Mouse (Mus musculus): ENCODE results near the gene Erp44. TPM values are rescaled to one million over a fixed set of nuclear protein-coding genes. Genes with fewer than 3 reads are reported as not detected.

Gene Erp44
- polyA plus RNA-seq (2015; fragmentation: Nextera tagmentation; extraction: Ambion mirVana), result 88.4 and 95.8 TPM in 2 replicates

GRCm38 (mm10) chr4:48279498-48280134 lies at the start of gene Erp44, which contains the start of gene Invs:
TSS of gene Erp44 (minus strand) at chr4:48279558.
TSS of gene Invs (plus strand) at chr4:48279760.
- 0% methylated on average over 41 of the region's 41 CpGs for WGBS
- H3K36me3 ChIP-seq (ENCODE audit: control insufficient read depth, insufficient read depth, low read length), result no peaks in the 10 kb centered on the region
- peak within 1 kb of the TSS; percentile 83 for H3K4me3 ChIP-seq (ENCODE audit: low read length)
- H3K27me3 ChIP-seq (ENCODE audit: control insufficient read depth, insufficient read depth, low read depth, low read length), result no peaks in the 10 kb centered on the region
- H3K9ac ChIP-seq (ENCODE audit: low read length), result peak within 1 kb of the TSS; percentile 87
- peak within 1 kb of the TSS; percentile 82 for H3K4me2 ChIP-seq (ENCODE audit: low read depth, low read length)
- peak; percentile 100 for ATAC-seq (ENCODE audit: low read depth)
- H3K27ac ChIP-seq (ENCODE audit: low read length), result peak within 1 kb of the TSS; percentile 72
- no peaks in the 10 kb centered on the region for H3K9me3 ChIP-seq (ENCODE audit: control insufficient read depth, low read length)
- H3K4me1 ChIP-seq (replicated peaks; ENCODE audit: control insufficient read depth, insufficient read depth, low read length), result peaks cover 8% of the 10 kb centered on the region

- no peak overlapping the region for H3K9ac ChIP-seq (ENCODE audit: low read length)
- no peak overlapping the region for H3K27ac ChIP-seq (ENCODE audit: low read length)
- no peaks in the 10 kb centered on the region for H3K4me1 ChIP-seq (replicated peaks; ENCODE audit: control insufficient read depth, insufficient read depth, low read length)
- no peaks in the 10 kb centered on the region for H3K9me3 ChIP-seq (ENCODE audit: control insufficient read depth, low read length)
- no peak for ATAC-seq (ENCODE audit: low read depth)
- 51% methylated on average over 2 of the region's 2 CpGs for whole genome bisulfite sequencing
- H3K27me3 ChIP-seq (ENCODE audit: control insufficient read depth, insufficient read depth, low read depth, low read length), result no peaks in the 10 kb centered on the region
- H3K4me3 ChIP-seq (ENCODE audit: low read length), result no peak overlapping the region
- H3K4me2 ChIP-seq (ENCODE audit: low read depth, low read length), result no peak overlapping the region
- no peaks in the 10 kb centered on the region for H3K36me3 ChIP-seq (ENCODE audit: control insufficient read depth, insufficient read depth, low read length)
Observed at GRCm38 (mm10) chr4:48328042-48328441, 48.7 kb upstream of the Erp44 start.

GRCm38 (mm10) chr4:48327192-48327591 lies 47.8 kb upstream of the Erp44 start:
- Histone ChIP-seq H3K4me3 (ENCODE audit: low read length) (no peak overlapping the region), H3K9me3 (ENCODE audit: control insufficient read depth, low read length) (no peaks in the 10 kb centered on the region), H3K4me1 (replicated peaks; ENCODE audit: control insufficient read depth, insufficient read depth, low read length) (no peaks in the 10 kb centered on the region), H3K27ac (ENCODE audit: low read length) (no peak overlapping the region), H3K9ac (ENCODE audit: low read length) (no peak overlapping the region), H3K4me2 (ENCODE audit: low read depth, low read length) (no peak overlapping the region), H3K27me3 (ENCODE audit: control insufficient read depth, insufficient read depth, low read depth, low read length) (no peaks in the 10 kb centered on the region), H3K36me3 (ENCODE audit: control insufficient read depth, insufficient read depth, low read length) (no peaks in the 10 kb centered on the region)
- ATAC-seq (ENCODE audit: low read depth), result no peak

- Histone ChIP-seq H3K36me3 (ENCODE audit: control insufficient read depth, insufficient read depth, low read length) (no peaks in the 10 kb centered on the region), H3K4me3 (ENCODE audit: low read length) (no peak overlapping the region), H3K4me2 (ENCODE audit: low read depth, low read length) (no peak overlapping the region), H3K27me3 (ENCODE audit: control insufficient read depth, insufficient read depth, low read depth, low read length) (no peaks in the 10 kb centered on the region), H3K9ac (ENCODE audit: low read length) (no peak overlapping the region), H3K27ac (ENCODE audit: low read length) (no peak overlapping the region), H3K4me1 (replicated peaks; ENCODE audit: control insufficient read depth, insufficient read depth, low read length) (no peaks in the 10 kb centered on the region), H3K9me3 (ENCODE audit: control insufficient read depth, low read length) (no peaks in the 10 kb centered on the region)
- no peak for ATAC-seq (ENCODE audit: low read depth)
- WGBS, result 50% methylated on average over 1 of the region's 1 CpGs
Observed at GRCm38 (mm10) chr4:48322095-48322494, 42.7 kb upstream of the Erp44 start.

- H3K27me3 ChIP-seq (ENCODE audit: control insufficient read depth, insufficient read depth, low read depth, low read length), result no peaks in the 10 kb centered on the region
- H3K4me2 ChIP-seq (ENCODE audit: low read depth, low read length), result no peak overlapping the region
- H3K9me3 ChIP-seq (ENCODE audit: control insufficient read depth, low read length), result no peaks in the 10 kb centered on the region
- WGBS, result 59% methylated on average over 1 of the region's 1 CpGs
- H3K4me3 ChIP-seq (ENCODE audit: low read length), result no peak overlapping the region
- H3K4me1 ChIP-seq (replicated peaks; ENCODE audit: control insufficient read depth, insufficient read depth, low read length), result no peaks in the 10 kb centered on the region
- ATAC-seq (ENCODE audit: low read depth), result no peak
- no peaks in the 10 kb centered on the region for H3K36me3 ChIP-seq (ENCODE audit: control insufficient read depth, insufficient read depth, low read length)
- H3K27ac ChIP-seq (ENCODE audit: low read length), result no peak overlapping the region
- no peak overlapping the region for H3K9ac ChIP-seq (ENCODE audit: low read length)
Observed at GRCm38 (mm10) chr4:48321276-48321675, 41.9 kb upstream of the Erp44 start.

GRCm38 (mm10) chr4:48316036-48316435 lies 36.7 kb upstream of the Erp44 start:
- H3K9ac ChIP-seq (ENCODE audit: low read length), result no peak overlapping the region
- no peak overlapping the region for H3K4me3 ChIP-seq (ENCODE audit: low read length)
- no peak overlapping the region for H3K27ac ChIP-seq (ENCODE audit: low read length)
- ATAC-seq (ENCODE audit: low read depth), result no peak
- no peak overlapping the region for H3K4me2 ChIP-seq (ENCODE audit: low read depth, low read length)
- no peaks in the 10 kb centered on the region for H3K27me3 ChIP-seq (ENCODE audit: control insufficient read depth, insufficient read depth, low read depth, low read length)
- 90% methylated on average over 3 of the region's 3 CpGs for WGBS
- no peaks in the 10 kb centered on the region for H3K9me3 ChIP-seq (ENCODE audit: control insufficient read depth, low read length)
- no peaks in the 10 kb centered on the region for H3K4me1 ChIP-seq (replicated peaks; ENCODE audit: control insufficient read depth, insufficient read depth, low read length)
- no peaks in the 10 kb centered on the region for H3K36me3 ChIP-seq (ENCODE audit: control insufficient read depth, insufficient read depth, low read length)

GRCm38 (mm10) chr4:48314814-48315213 lies 35.5 kb upstream of the Erp44 start:
- Histone ChIP-seq H3K9ac (ENCODE audit: low read length) (no peak overlapping the region), H3K36me3 (ENCODE audit: control insufficient read depth, insufficient read depth, low read length) (peaks cover 5% of the 10 kb centered on the region; the same call in 1 of the 2 replicates), H3K4me2 (ENCODE audit: low read depth, low read length) (no peak overlapping the region), H3K27ac (ENCODE audit: low read length) (no peak overlapping the region), H3K27me3 (ENCODE audit: control insufficient read depth, insufficient read depth, low read depth, low read length) (no peaks in the 10 kb centered on the region), H3K4me3 (ENCODE audit: low read length) (no peak overlapping the region), H3K4me1 (replicated peaks; ENCODE audit: control insufficient read depth, insufficient read depth, low read length) (no peaks in the 10 kb centered on the region), H3K9me3 (ENCODE audit: control insufficient read depth, low read length) (no peaks in the 10 kb centered on the region)
- no peak for ATAC-seq (ENCODE audit: low read depth)
- WGBS, result 84% methylated on average over 3 of the region's 3 CpGs

GRCm38 (mm10) chr4:48287086-48287757 lies 7.9 kb upstream of the Erp44 start:
- Histone ChIP-seq H3K4me1 (replicated peaks; ENCODE audit: control insufficient read depth, insufficient read depth, low read length) (no peaks in the 10 kb centered on the region), H3K27ac (ENCODE audit: low read length) (no peak overlapping the region), H3K9ac (ENCODE audit: low read length) (no peak overlapping the region), H3K36me3 (ENCODE audit: control insufficient read depth, insufficient read depth, low read length) (peaks cover 7% of the 10 kb centered on the region; the same call in 1 of the 2 replicates), H3K4me3 (ENCODE audit: low read length) (no peak overlapping the region), H3K4me2 (ENCODE audit: low read depth, low read length) (no peak overlapping the region), H3K9me3 (ENCODE audit: control insufficient read depth, low read length) (no peaks in the 10 kb centered on the region), H3K27me3 (ENCODE audit: control insufficient read depth, insufficient read depth, low read depth, low read length) (no peaks in the 10 kb centered on the region)
- 86% methylated on average over 5 of the region's 5 CpGs for WGBS
- no peak for ATAC-seq (ENCODE audit: low read depth)

GRCm38 (mm10) chr4:48281121-48281520 lies 1.8 kb upstream of the Erp44 start:
- H3K36me3 ChIP-seq (ENCODE audit: control insufficient read depth, insufficient read depth, low read length), result 0 out of 2 replicates have a peak, but pooled peaks cover 4% of the 10 kb centered on the region
- H3K27ac ChIP-seq (ENCODE audit: low read length), result no peak overlapping the region
- no peaks in the 10 kb centered on the region for H3K9me3 ChIP-seq (ENCODE audit: control insufficient read depth, low read length)
- no peaks in the 10 kb centered on the region for H3K27me3 ChIP-seq (ENCODE audit: control insufficient read depth, insufficient read depth, low read depth, low read length)
- H3K4me3 ChIP-seq (ENCODE audit: low read length), result no peak overlapping the region
- H3K4me1 ChIP-seq (replicated peaks; ENCODE audit: control insufficient read depth, insufficient read depth, low read length), result peaks cover 8% of the 10 kb centered on the region
- 88% methylated on average over 1 of the region's 1 CpGs for WGBS
- H3K4me2 ChIP-seq (ENCODE audit: low read depth, low read length), result no peak overlapping the region
- H3K9ac ChIP-seq (ENCODE audit: low read length), result no peak overlapping the region
- no peak for ATAC-seq (ENCODE audit: low read depth)
